Mouse (Mus musculus) kidney, adult 2 months (tissue): Measurements from ENCODE around the gene Gpm6b.

ENCODE experiments used
- CTCF ChIP-seq: fragments of 200-500 bp; conservative IDR thresholded peaks from 2 replicates; pipeline ENCODE4 v1.5.1; 2011; ENCODE audit warnings: low read depth, mild to moderate bottlenecking, control low read depth, low read length, moderate library complexity, mixed read lengths; ENCODE audit not compliant: insufficient read depth, insufficient read length
- POLR2A ChIP-seq: fragments of 200-500 bp; IDR thresholded peaks from one replicate; pipeline ENCODE4 v1.6.1; 2011; ENCODE audit warnings: low read depth, low read length, control low read depth

- no peak for TF ChIP-seq POLR2A
- no peak for TF ChIP-seq CTCF
Measured at GRCm38 (mm10) chrX:166216248-166216647, 22.5 kb upstream of the Gpm6b start.
